Mouse (Mus musculus) CH12.LX (cell line): ENCODE measurements around the gene Adam15. TPM values are rescaled to one million over a fixed set of nuclear protein-coding genes. Genes with fewer than 3 reads are reported as not detected.

Experiments used
- DNase-seq: peaks from one replicate; pipeline ENCODE4 v3.0.0-alpha.2; 2013; ENCODE audit errors: extremely low read depth
- H3K27ac ChIP-seq: 2 replicates; pipeline ENCODE4 v1.5.1; 2012; ENCODE audit warnings: low read depth, mild to moderate bottlenecking, control low read depth, moderate library complexity; ENCODE audit not compliant: insufficient read depth
- H3K27me3 ChIP-seq: replicated peaks from 2 replicates; pipeline ENCODE3; 2012; ENCODE audit warnings: inconsistent platforms
- H3K36me3 ChIP-seq, 2 experiments: replicated peaks in 1 of 2; 2 replicates each; pipeline versions ENCODE3 to v1.6.1; 2012; ENCODE audit warnings: inconsistent platforms in 1 of 2, low read length in 1 of 2, mild to moderate bottlenecking in 1 of 2, mixed read lengths in 1 of 2, moderate library complexity in 1 of 2; ENCODE audit not compliant: control insufficient read depth in 1 of 2, insufficient read depth in 1 of 2
- H3K4me1 ChIP-seq, 2 experiments: 2 replicates each; pipeline ENCODE4 v1.6.1; 2012; ENCODE audit warnings: inconsistent platforms in 1 of 2, moderate library complexity in 1 of 2; ENCODE audit not compliant: insufficient read depth in 2 of 2, control insufficient read depth in 1 of 2
- H3K4me2 ChIP-seq: 2 replicates; pipeline ENCODE4 v1.6.1; 2012; ENCODE audit warnings: low read depth, mild to moderate bottlenecking, control low read depth; ENCODE audit not compliant: poor library complexity, insufficient read depth, severe bottlenecking
- H3K4me3 ChIP-seq, 3 experiments: fragments of 150-350 bp in 1 of 3; sonication (generic) in 1 of 3; replicated peaks in 1 of 3; 2 replicates each; pipeline versions ENCODE3 to v1.5.1; 2011 to 2012; ENCODE audit warnings: low read depth in 2 of 3, low read length in 2 of 3, mild to moderate bottlenecking in 2 of 3, moderate library complexity in 2 of 3, control low read depth in 1 of 3, improper control_type of control experiment in 1 of 3, inconsistent platforms in 1 of 3, mixed read lengths in 1 of 3; ENCODE audit not compliant: poor library complexity in 1 of 3
- H3K79me2 ChIP-seq: replicated peaks from 2 replicates; pipeline ENCODE4 v1.6.1; 2012; ENCODE audit warnings: mild to moderate bottlenecking, moderate library complexity; ENCODE audit not compliant: control insufficient read depth, poor library complexity, insufficient read depth, severe bottlenecking; ENCODE audit errors: extremely low read depth
- H3K9ac ChIP-seq: 2 replicates; pipeline ENCODE4 v1.6.1; 2012; ENCODE audit warnings: low read depth, mild to moderate bottlenecking, control low read depth, moderate library complexity; ENCODE audit not compliant: insufficient read depth
- H3K9me3 ChIP-seq: replicated peaks from 2 replicates; pipeline ENCODE3; 2012; ENCODE audit warnings: low read length, inconsistent platforms, mixed read lengths
- CHD1 ChIP-seq: IDR thresholded peaks from 2 replicates; pipeline ENCODE4 v1.6.1; 2012; ENCODE audit warnings: low read depth, low read length, improper control_type of control experiment, inconsistent platforms
- CHD2 ChIP-seq: IDR thresholded peaks from 2 replicates; pipeline ENCODE4 v1.6.1; 2011; ENCODE audit warnings: low read length, improper control_type of control experiment
- CTCF ChIP-seq, 2 experiments: IDR thresholded peaks in 1 of 2; conservative IDR thresholded peaks in 1 of 2; 2 replicates each; pipeline ENCODE4 v1.5.1; 2011 to 2012; ENCODE audit warnings: low read depth in 2 of 2, low read length in 2 of 2, improper control_type of control experiment in 1 of 2, inconsistent platforms in 1 of 2, mild to moderate bottlenecking in 1 of 2, moderate library complexity in 1 of 2
- E2F4 ChIP-seq: IDR thresholded peaks from 2 replicates; pipeline ENCODE4 v1.6.1; 2011; ENCODE audit warnings: low read depth, low read length, improper control_type of control experiment; ENCODE audit not compliant: insufficient replicate concordance
- ELF1 ChIP-seq: IDR thresholded peaks from 2 replicates; pipeline ENCODE4 v1.6.1; 2014; ENCODE audit warnings: low read depth, mild to moderate bottlenecking, inconsistent platforms, low read length, improper control_type of control experiment
- EP300 ChIP-seq: IDR thresholded peaks from 2 replicates; pipeline ENCODE4 v1.6.1; 2011; ENCODE audit warnings: low read length, improper control_type of control experiment
- ETS1 ChIP-seq: conservative IDR thresholded peaks from 2 replicates; pipeline ENCODE4 v1.6.1; 2012; ENCODE audit warnings: low read depth, mild to moderate bottlenecking, inconsistent platforms, low read length, improper control_type of control experiment, moderate library complexity
- IRF4 ChIP-seq: IDR thresholded peaks from 2 replicates; pipeline ENCODE4 v1.6.1; 2014; ENCODE audit warnings: low read depth, mild to moderate bottlenecking, inconsistent platforms, low read length, improper control_type of control experiment
- JUN ChIP-seq: IDR thresholded peaks from 2 replicates; pipeline ENCODE4 v1.6.1; 2011; ENCODE audit warnings: low read depth, mild to moderate bottlenecking, low read length, improper control_type of control experiment, moderate library complexity; ENCODE audit not compliant: insufficient read depth
- JUND ChIP-seq: conservative IDR thresholded peaks from 2 replicates; pipeline ENCODE4 v1.6.1; 2011; ENCODE audit warnings: low read depth, low read length, improper control_type of control experiment
- MAFK ChIP-seq: IDR thresholded peaks from 2 replicates; pipeline ENCODE4 v1.6.1; 2011; ENCODE audit warnings: low read length, improper control_type of control experiment; ENCODE audit not compliant: insufficient replicate concordance
- MAZ ChIP-seq: IDR thresholded peaks from 2 replicates; pipeline ENCODE4 v1.6.1; 2012; ENCODE audit warnings: low read depth, mild to moderate bottlenecking, inconsistent platforms, low read length, improper control_type of control experiment, moderate library complexity
- MEF2A ChIP-seq: IDR thresholded peaks from 2 replicates; pipeline ENCODE4 v1.6.1; 2014; ENCODE audit warnings: low read depth, mild to moderate bottlenecking, inconsistent platforms, low read length, improper control_type of control experiment, borderline replicate concordance
- MYC ChIP-seq: IDR thresholded peaks from 2 replicates; pipeline ENCODE4 v1.6.1; 2011; ENCODE audit warnings: low read depth, mild to moderate bottlenecking, improper control_type of control experiment, low read length
- NELFE ChIP-seq: IDR thresholded peaks from 2 replicates; pipeline ENCODE4 v1.6.1; 2011; ENCODE audit warnings: low read depth, low read length, improper control_type of control experiment
- NRF1 ChIP-seq: IDR thresholded peaks from 2 replicates; pipeline ENCODE4 v1.6.1; 2014; ENCODE audit warnings: low read depth, mild to moderate bottlenecking, inconsistent platforms, low read length, improper control_type of control experiment, moderate library complexity
- PAX5 ChIP-seq: IDR thresholded peaks from 2 replicates; pipeline ENCODE4 v1.6.1; 2012; ENCODE audit warnings: low read length, inconsistent platforms, mixed read lengths
- RAD21 ChIP-seq: IDR thresholded peaks from 2 replicates; pipeline ENCODE4 v1.6.1; 2011; ENCODE audit warnings: low read depth, mild to moderate bottlenecking, low read length, improper control_type of control experiment, moderate library complexity
- SIN3A ChIP-seq: IDR thresholded peaks from 2 replicates; pipeline ENCODE4 v1.6.1; 2012; ENCODE audit warnings: low read length, improper control_type of control experiment, inconsistent platforms
- SMC3 ChIP-seq: IDR thresholded peaks from 2 replicates; pipeline ENCODE4 v1.6.1; 2011; ENCODE audit warnings: low read depth, low read length, improper control_type of control experiment
- TBP ChIP-seq: conservative IDR thresholded peaks from 2 replicates; pipeline ENCODE4 v1.6.1; 2011; ENCODE audit warnings: low read depth, low read length, improper control_type of control experiment
- UBTF ChIP-seq: IDR thresholded peaks from 2 replicates; pipeline ENCODE4 v1.6.1; 2012; ENCODE audit warnings: low read depth, mild to moderate bottlenecking, inconsistent platforms, low read length, improper control_type of control experiment, moderate library complexity
- USF1 ChIP-seq: IDR thresholded peaks from 2 replicates; pipeline ENCODE4 v1.6.1; 2014; ENCODE audit warnings: low read depth, mild to moderate bottlenecking, inconsistent platforms, low read length, improper control_type of control experiment
- USF2 ChIP-seq: conservative IDR thresholded peaks from 2 replicates; pipeline ENCODE4 v1.6.1; 2011; ENCODE audit warnings: low read depth, low read length, improper control_type of control experiment
- ZC3H11A ChIP-seq: IDR thresholded peaks from 2 replicates; pipeline ENCODE4 v1.6.1; 2012; ENCODE audit warnings: low read depth, mild to moderate bottlenecking, inconsistent platforms, low read length, improper control_type of control experiment
- ZKSCAN1 ChIP-seq: IDR thresholded peaks from 2 replicates; pipeline ENCODE4 v1.6.1; 2012; ENCODE audit warnings: low read depth, inconsistent platforms, low read length, improper control_type of control experiment, borderline replicate concordance
- ZMIZ1 ChIP-seq: IDR thresholded peaks from 2 replicates; pipeline ENCODE4 v1.6.1; 2012; ENCODE audit warnings: low read depth, mild to moderate bottlenecking, inconsistent platforms, low read length, improper control_type of control experiment
- ZNF384 ChIP-seq: IDR thresholded peaks from 2 replicates; pipeline ENCODE4 v1.6.1; 2012; ENCODE audit warnings: low read depth, low read length, improper control_type of control experiment, inconsistent platforms
- dilution Hi-C: fragments of 300-500 bp; cut with MboI; formaldehyde crosslinking; loops from 2 replicates; pipeline ENCODE4 v1.14.3; 2020; ENCODE audit warnings: low sequenced_read_pairs; ENCODE audit not compliant: extremely low pct_unique_long_range_greater_than_20kb, extremely low pct_ligation_motif_present
- in situ Hi-C: fragments of 300-500 bp; cut with MboI; formaldehyde crosslinking; loops from 3 replicates; pipeline ENCODE4 v1.14.3; 2019; ENCODE audit warnings: low sequenced_read_pairs, low pct_ligation_motif_present, low pct_unique_long_range_greater_than_20kb, mixed read lengths
- polyA plus RNA-seq: library from polyadenylated mRNA; unstranded; fragments of >175 nt; gene quantifications from 2 replicates; pipeline ENCODE4 v1.2.1, GENCODE M21; 2012; ENCODE audit warnings: low read depth; ENCODE audit not compliant: insufficient read length
- total RNA-seq, 2 experiments: library from RNA; depleted of rRNA; stranded (reverse); fragments of 300-350 nt in 1 of 2; fragments of >200 nt in 1 of 2; gene quantifications; 2 replicates each; pipeline ENCODE4 v1.2.3; 2012 to 2014

Adam15 gene
- total and polyA plus RNA-seq, 3 experiments = 5.8 to 39.1 (median 26.5) TPM

GRCm38 (mm10) chr3:89394894-89395256, 45.1 kb upstream of the Adam15 start:
- Histone ChIP-seq H3K4me1 (peaks cover 0 to 39% of the 10 kb centered on the region in 2 experiments; a peak in 3 of 4 replicates), H3K36me3 (peaks cover 8 to 15% of the 10 kb centered on the region in 2 experiments), H3K9ac (peak overlapping the region; percentile 55), H3K79me2 (peaks cover 9% of the 10 kb centered on the region; the same call in 1 of the 2 replicates), H3K4me3 (peak overlapping the region; percentile 54 to 71 (median 58)), H3K4me2 (peak overlapping the region; percentile 94), H3K9me3 (no peaks in the 10 kb centered on the region), H3K27ac (peak overlapping the region; percentile 96), H3K27me3 (no peaks in the 10 kb centered on the region)
- in situ Hi-C loops = no loop called here
- dilution Hi-C loops = no loop called here
- TF ChIP-seq IRF4 = peak; percentile 4; the same call in 1 of the 2 replicates
- TF ChIP-seq E2F4 = no peak
- TF ChIP-seq MAZ = peak; percentile 69; the same call in 1 of the 2 replicates
- no peak for TF ChIP-seq MYC
- 0 out of 2 replicates have a peak, but pooled peaks have one; percentile 7 for TF ChIP-seq ETS1
- no peak for TF ChIP-seq ZKSCAN1
- TF ChIP-seq ELF1 = peak; percentile 56; the same call in 1 of the 2 replicates
- TF ChIP-seq NRF1 = no peak
- no peak for TF ChIP-seq JUND
- TF ChIP-seq USF1 = no peak
- TF ChIP-seq CHD2 = peak; percentile 83
- TF ChIP-seq MEF2A = peak; percentile 35; the same call in 1 of the 2 replicates
- TF ChIP-seq CHD1 = no peak
- peak; percentile 81 for TF ChIP-seq SIN3A
- no peak for TF ChIP-seq SMC3
- TF ChIP-seq EP300 = no peak
- peak; percentile 81 for DNase-seq

- peak within 1 kb of the TSS; percentile 96 for H3K27ac ChIP-seq
- H3K4me2 ChIP-seq = peak within 1 kb of the TSS; percentile 94
- peaks cover 9% of the 10 kb centered on the region; the same call in 1 of the 2 replicates for H3K79me2 ChIP-seq
- peaks cover 2 to 10% of the 10 kb centered on the region in 2 experiments for H3K36me3 ChIP-seq
- H3K9ac ChIP-seq = peak within 1 kb of the TSS; percentile 55
- H3K27me3 ChIP-seq = no peaks in the 10 kb centered on the region
- in situ Hi-C loops = no loop called here
- H3K9me3 ChIP-seq = no peaks in the 10 kb centered on the region
- H3K4me3 ChIP-seq = peak within 1 kb of the TSS; percentile 54 to 81 (median 71)
- dilution Hi-C loops = no loop called here
- peaks cover 0 to 44% of the 10 kb centered on the region in 2 experiments; a peak in 3 of 4 replicates for H3K4me1 ChIP-seq
- peak; percentile 80 for DNase-seq
- TF ChIP-seq ZMIZ1 (no peak; the same call in none of the 2 replicates), USF1 (no peak), EP300 (no peak; the same call in 1 of the 2 replicates), USF2 (no peak), SIN3A (no peak; the same call in none of the 2 replicates), CTCF (conservative IDR thresholded peaks at IDR 0.05 in 1 of 2, IDR thresholded peaks at IDR 0.05 in 1 of 2; ENCODE audit: low read depth in 2 of 2, low read length in 2 of 2) (peak in 1 of 2 experiments; percentile 52; a peak in 2 of 4 replicates), JUN (no peak), ZC3H11A (no peak), MAZ (peak; percentile 23; the same call in 1 of the 2 replicates), UBTF (0 out of 2 replicates have a peak, but pooled peaks have one; percentile 48), RAD21 (peak; percentile 18), CHD2 (no peak; the same call in 1 of the 2 replicates), MEF2A (no peak), ZNF384 (no peak), ZKSCAN1 (no peak), TBP (0 out of 2 replicates have a peak, but pooled peaks have one; percentile 47), IRF4 (peak; percentile 20), MAFK (no peak), PAX5 (no peak), NELFE (no peak; the same call in 1 of the 2 replicates)
Observed at GRCm38 (mm10) chr3:89394006-89394893, 44.5 kb upstream of the Adam15 start, which contains the start of gene Zbtb7b. Gene Zbtb7b (minus strand): TSS chr3:89394776.
